Comparison of ENCODE assay signal across 8 mouse cellular contexts in the genomic region with DNA sequence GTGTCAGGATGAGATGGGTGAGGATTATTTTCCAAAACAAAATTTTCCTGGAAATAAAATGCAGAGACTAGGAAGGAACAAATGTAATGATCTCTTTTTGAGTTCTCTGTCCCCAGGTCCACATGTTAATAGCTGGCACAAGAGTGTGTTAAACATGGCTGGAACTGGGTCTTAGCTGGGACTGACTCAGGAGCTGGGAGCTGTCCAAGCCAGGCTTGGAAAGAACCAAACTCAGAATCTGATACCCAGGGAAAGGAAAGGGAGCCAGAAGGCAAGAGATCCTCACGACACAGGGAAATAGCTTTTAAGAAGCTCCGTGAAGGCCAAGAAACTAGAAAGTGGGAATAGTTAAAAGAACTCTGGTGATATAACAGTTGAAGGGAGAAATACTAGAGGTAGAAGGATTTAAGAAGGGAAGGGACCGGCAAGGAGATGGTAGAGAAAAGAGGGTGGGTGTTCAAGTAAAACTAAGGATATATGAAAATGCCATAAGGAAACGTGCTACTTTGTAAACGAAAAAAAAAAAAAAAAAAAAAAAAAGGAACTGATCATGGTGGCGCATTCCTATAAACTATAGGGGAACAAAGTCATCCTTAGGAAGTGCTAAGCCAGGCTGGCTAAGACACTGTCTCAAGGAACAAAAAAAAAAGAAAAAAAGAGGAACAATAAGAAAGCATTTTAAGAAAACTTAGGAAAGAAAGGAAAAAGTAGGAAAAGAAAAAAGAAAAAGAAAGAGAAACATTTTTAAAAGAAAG. TPM values are rescaled to one million over a fixed set of nuclear protein-coding genes. Genes with fewer than 3 reads are reported as not detected.
DNase-seq lines count a peak whose midpoint lies in the region; ATAC-seq and TF ChIP-seq lines count a peak whose summit lies in the region.

No protein-coding gene starts in this region.

- no peak for DNase-seq in lung, adult 2 months
- DNase-seq in ovary, adult 18-20 months (ENCODE audit: low spot score), result no peak
- no peak for DNase-seq in kidney, postnatal 25 days
- DNase-seq in spleen, postnatal 4 days (ENCODE audit: low spot score in 2 of 2), result no peak

- H3K4me3 ChIP-seq in lung, embryonic 15.5 days, result peak overlapping the region; percentile 89
- no peak overlapping the region for H3K4me3 ChIP-seq in lung, adult 2 months (replicated peaks; ENCODE audit: extremely low read depth, low read depth, low read length)
- H3K4me3 ChIP-seq in embryonic facial prominence, embryonic 13.5 days, result peak overlapping the region; percentile 84
- peak overlapping the region; percentile 87 for H3K4me3 ChIP-seq in heart, embryonic 15.5 days
- peak overlapping the region; percentile 75 for H3K4me3 ChIP-seq in liver, embryonic 15.5 days (replicated peaks)

- H3K27ac ChIP-seq in lung, embryonic 15.5 days, result no peak overlapping the region
- H3K27ac ChIP-seq in embryonic facial prominence, embryonic 13.5 days, result no peak overlapping the region
- no peak overlapping the region for H3K27ac ChIP-seq in heart, embryonic 15.5 days
- H3K27ac ChIP-seq in liver, embryonic 15.5 days (replicated peaks), result no peak overlapping the region

- H3K27me3 ChIP-seq in lung, embryonic 15.5 days, result no peaks in the 10 kb centered on the region
- no peaks in the 10 kb centered on the region for H3K27me3 ChIP-seq in embryonic facial prominence, embryonic 13.5 days
- H3K27me3 ChIP-seq in heart, embryonic 15.5 days, result no peaks in the 10 kb centered on the region
- H3K27me3 ChIP-seq in liver, embryonic 15.5 days, result no peaks in the 10 kb centered on the region

- peak overlapping the region; percentile 94 for H3K4me2 ChIP-seq in lung, embryonic 15.5 days
- H3K4me2 ChIP-seq in embryonic facial prominence, embryonic 13.5 days, result peak overlapping the region; percentile 98
- peak overlapping the region; percentile 94 for H3K4me2 ChIP-seq in heart, embryonic 15.5 days
- peak overlapping the region; percentile 96 for H3K4me2 ChIP-seq in liver, embryonic 15.5 days

- no peak overlapping the region for H3K9ac ChIP-seq in lung, embryonic 15.5 days
- H3K9ac ChIP-seq in embryonic facial prominence, embryonic 13.5 days, result no peak overlapping the region
- no peak overlapping the region for H3K9ac ChIP-seq in heart, embryonic 15.5 days
- no peak overlapping the region for H3K9ac ChIP-seq in liver, embryonic 15.5 days

- TF ChIP-seq POLR2A in lung, adult 2 months (IDR thresholded peaks at IDR 0.05; ENCODE audit: borderline replicate concordance, extremely low read depth, low read depth, low read length), result no peak

- TF ChIP-seq CTCF in lung, adult 2 months (IDR thresholded peaks at IDR 0.05; ENCODE audit: insufficient read depth, low read length), result no peak

- no peaks in the 10 kb centered on the region for H3K36me3 ChIP-seq in lung, embryonic 15.5 days
- H3K36me3 ChIP-seq in embryonic facial prominence, embryonic 13.5 days, result peaks cover 3% of the 10 kb centered on the region; the same call in 1 of the 2 replicates
- H3K36me3 ChIP-seq in heart, embryonic 15.5 days, result no peaks in the 10 kb centered on the region
- peaks cover 3% of the 10 kb centered on the region; the same call in 1 of the 2 replicates for H3K36me3 ChIP-seq in liver, embryonic 15.5 days (replicated peaks)

- H3K4me1 ChIP-seq in lung, embryonic 15.5 days, result peaks cover 10% of the 10 kb centered on the region
- H3K4me1 ChIP-seq in lung, adult 2 months (ENCODE audit: control insufficient read depth, insufficient read depth, low read length), result peaks cover 2% of the 10 kb centered on the region; the same call in 1 of the 2 replicates
- peaks cover 22% of the 10 kb centered on the region for H3K4me1 ChIP-seq in embryonic facial prominence, embryonic 13.5 days
- H3K4me1 ChIP-seq in heart, embryonic 15.5 days (replicated peaks), result peaks cover 14% of the 10 kb centered on the region
- peaks cover 25% of the 10 kb centered on the region for H3K4me1 ChIP-seq in liver, embryonic 15.5 days (replicated peaks)

- H3K9me3 ChIP-seq in lung, embryonic 15.5 days, result no peaks in the 10 kb centered on the region
- H3K9me3 ChIP-seq in embryonic facial prominence, embryonic 13.5 days, result no peaks in the 10 kb centered on the region
- no peaks in the 10 kb centered on the region for H3K9me3 ChIP-seq in heart, embryonic 15.5 days (replicated peaks)
- no peaks in the 10 kb centered on the region for H3K9me3 ChIP-seq in liver, embryonic 15.5 days (replicated peaks)

- WGBS in lung, embryonic 15.5 days, result 15% methylated on average over 6 of the region's 6 CpGs
- WGBS in lung, adult 2 months, result 19% methylated on average over 6 of the region's 6 CpGs
- WGBS in embryonic facial prominence, embryonic 13.5 days, result 17% methylated on average over 6 of the region's 6 CpGs
- WGBS in heart, embryonic 15.5 days, result 19% methylated on average over 6 of the region's 6 CpGs
- WGBS in liver, embryonic 15.5 days (ENCODE audit: insufficient replicate concordance), result 30% methylated on average over 6 of the region's 6 CpGs

- ATAC-seq in lung, embryonic 15.5 days (ENCODE audit: borderline replicate concordance, extremely low read depth, low FRiP score, low TSS enrichment), result no peak
- no peak for ATAC-seq in embryonic facial prominence, embryonic 13.5 days (ENCODE audit: insufficient number of reproducible peaks, insufficient read depth, low FRiP score, low TSS enrichment, low read depth)
- ATAC-seq in heart, embryonic 15.5 days (replicated peaks; ENCODE audit: insufficient number of reproducible peaks, insufficient read depth, low FRiP score, low read depth), result no peak
- no peak for ATAC-seq in liver, embryonic 15.5 days (ENCODE audit: insufficient read depth)

RNA-seq across cellular contexts. Expression of gene Ccdc93, which starts 0.5 kb away (rescaled TPM):
- polyA plus RNA-seq in lung, embryonic 15.5 days (2015; fragmentation: Nextera tagmentation; extraction: Ambion mirVana), result 8.9 and 9.7 TPM in 2 replicates
- polyA plus RNA-seq in lung, adult 2 months (2012; rRNA removed), result 5.8 and 8.1 TPM in 2 replicates
- 16.4 and 16.6 TPM in 2 replicates for polyA plus RNA-seq in embryonic facial prominence, embryonic 13.5 days (2015; fragmentation: Nextera tagmentation; extraction: Ambion mirVana)
- polyA plus RNA-seq in heart, embryonic 15.5 days (2015; fragmentation: Nextera tagmentation; extraction: Ambion mirVana), result 6.4 and 7.6 TPM in 2 replicates
- polyA plus RNA-seq in liver, embryonic 15.5 days (2015; fragmentation: Nextera tagmentation; extraction: Ambion mirVana), result 2.5 and 3.0 TPM in 2 replicates
